In genomic region chr5:115394836-115395235, GRCm38 (mm10) we compare ENCODE assay signal across 21 mouse cellular contexts. TPM values are rescaled to one million over a fixed set of nuclear protein-coding genes. Genes with fewer than 3 reads are reported as not detected.
DNase-seq lines count a peak whose midpoint lies in the region; ATAC-seq and TF ChIP-seq lines count a peak whose summit lies in the region.
"Had no signal": no experiment of that assay in that cellular context is flagged by ENCODE, and none has a peak within 500 bp of the region (broad histone marks: within the 10 kb centered on the region; RNA-seq: fewer than 3 reads in every experiment).

No protein-coding gene starts in this region.

- H3K79me2 ChIP-seq in heart, adult 2 months (replicated peaks; ENCODE audit: control insufficient read depth, insufficient read depth, low read length) = no peaks in the 10 kb centered on the region

- ATAC-seq in heart, embryonic 13.5 days (ENCODE audit: extremely low read depth, insufficient number of reproducible peaks, low FRiP score, low TSS enrichment) = no peak
- no peak for ATAC-seq in kidney, embryonic 16.5 days (ENCODE audit: low FRiP score, low TSS enrichment)
- ATAC-seq: inflammation-experienced regulatory T-cells, adult 6 months had no signal

- H3K27ac ChIP-seq in heart, embryonic 13.5 days (replicated peaks) = no peak overlapping the region
- H3K27ac ChIP-seq in heart, adult 2 months = no peak overlapping the region
- peak overlapping the region; percentile 48 for H3K27ac ChIP-seq in kidney, embryonic 16.5 days (ENCODE audit: low read length)
- 0 out of 2 replicates have a peak overlapping the region, but pooled peaks have one; percentile 16 for H3K27ac ChIP-seq in ES-Bruce4 (ENCODE audit: insufficient read depth, low read length)
- H3K27ac ChIP-seq: limb, embryonic 12.5 days; liver, embryonic 13.5 days; lung, embryonic 15.5 days; macrophage had no signal

- no peak for TF ChIP-seq CTCF in heart, adult 2 months (IDR thresholded peaks at IDR 0.05)
- TF ChIP-seq CTCF in ES-Bruce4 (IDR thresholded peaks at IDR 0.05; ENCODE audit: low read depth, low read length) = no peak

- H3K9ac ChIP-seq in heart, embryonic 13.5 days = no peak overlapping the region
- no peak overlapping the region for H3K9ac ChIP-seq in heart, adult 2 months (ENCODE audit: low read depth, low read length)
- peak overlapping the region; percentile 47; the same call in 1 of the 2 replicates for H3K9ac ChIP-seq in kidney, embryonic 16.5 days (replicated peaks; ENCODE audit: low read length)
- H3K9ac ChIP-seq in ES-Bruce4 (ENCODE audit: low read depth, poor library complexity, severe bottlenecking) = 0 out of 2 replicates have a peak overlapping the region, but pooled peaks have one; percentile 13
- H3K9ac ChIP-seq: liver, embryonic 13.5 days; lung, embryonic 15.5 days had no signal

- peaks cover 21% of the 10 kb centered on the region; the same call in 1 of the 2 replicates for H3K4me1 ChIP-seq in heart, embryonic 13.5 days
- no peaks in the 10 kb centered on the region for H3K4me1 ChIP-seq in heart, adult 2 months (ENCODE audit: control insufficient read depth, insufficient read depth, low read length)
- peaks cover 18% of the 10 kb centered on the region for H3K4me1 ChIP-seq in kidney, embryonic 16.5 days (ENCODE audit: insufficient read depth, low read length)
- peaks cover 4% of the 10 kb centered on the region for H3K4me1 ChIP-seq in ES-Bruce4 (ENCODE audit: control insufficient read depth, insufficient read depth, low read length)

- intact Hi-C loops in heart, adult 2 months (cut with DNase I) = no loop called here

- H3K9me3 ChIP-seq in heart, embryonic 13.5 days = no peaks in the 10 kb centered on the region
- H3K9me3 ChIP-seq in kidney, embryonic 16.5 days (ENCODE audit: low read length) = no peaks in the 10 kb centered on the region
- no peaks in the 10 kb centered on the region for H3K9me3 ChIP-seq in ES-Bruce4 (replicated peaks; ENCODE audit: control insufficient read depth, insufficient read depth, low read length, poor library complexity, severe bottlenecking)
- H3K9me3 ChIP-seq: limb, embryonic 12.5 days; liver, embryonic 13.5 days; lung, embryonic 15.5 days had no signal

- H3K4me3 ChIP-seq in heart, embryonic 13.5 days = no peak overlapping the region
- no peak overlapping the region for H3K4me3 ChIP-seq in heart, adult 2 months
- H3K4me3 ChIP-seq in kidney, embryonic 16.5 days (ENCODE audit: low read length) = 0 out of 2 replicates have a peak overlapping the region, but pooled peaks have one; percentile 13
- no peak overlapping the region for H3K4me3 ChIP-seq in ES-Bruce4 (ENCODE audit: low read depth, low read length)
- H3K4me3 ChIP-seq: limb, embryonic 12.5 days; liver, embryonic 13.5 days; lung, embryonic 15.5 days had no signal

- WGBS in heart, embryonic 13.5 days = 25% methylated on average over 10 of the region's 10 CpGs
- WGBS in heart, adult 2 months = 36% methylated on average over 10 of the region's 10 CpGs
- WGBS in kidney, embryonic 16.5 days = 13% methylated on average over 10 of the region's 10 CpGs

- H3K36me3 ChIP-seq in heart, embryonic 13.5 days = no peaks in the 10 kb centered on the region
- H3K36me3 ChIP-seq in heart, adult 2 months (ENCODE audit: control insufficient read depth, insufficient read depth, low read length) = no peaks in the 10 kb centered on the region
- H3K36me3 ChIP-seq in kidney, embryonic 16.5 days (ENCODE audit: insufficient read depth, low read length) = no peaks in the 10 kb centered on the region
- no peaks in the 10 kb centered on the region for H3K36me3 ChIP-seq in ES-Bruce4 (ENCODE audit: control insufficient read depth, insufficient read depth, low read length, poor library complexity, severe bottlenecking)
- H3K36me3 ChIP-seq: limb, embryonic 12.5 days; liver, embryonic 13.5 days; lung, embryonic 15.5 days had no signal

- no peak for DNase-seq in heart, adult 2 months
- DNase-seq in kidney, adult 9 months = no peak
- DNase-seq in R1 (ENCODE audit: low read depth, low spot score) = peak; percentile 32
- DNase-seq in adrenal gland, postnatal 25 days = no peak
- DNase-seq: adrenal gland, postnatal 10 days; cerebellum, adult 11-12 months; cerebellum, postnatal 36 days; gastrocnemius, postnatal 36 days; heart, postnatal 10 days; kidney, postnatal 14 days; liver, embryonic 13.5 days; right cerebral cortex, postnatal 4 days; thymus, postnatal 14 days had no signal

- H3K27me3 ChIP-seq in heart, embryonic 13.5 days (replicated peaks) = peaks cover 38% of the 10 kb centered on the region
- H3K27me3 ChIP-seq in heart, adult 2 months (ENCODE audit: control insufficient read depth, insufficient read depth, low read length) = peaks cover 3% of the 10 kb centered on the region
- H3K27me3 ChIP-seq in kidney, embryonic 16.5 days (ENCODE audit: insufficient read depth, low read length) = no peaks in the 10 kb centered on the region
- no peaks in the 10 kb centered on the region for H3K27me3 ChIP-seq in ES-Bruce4 (ENCODE audit: control insufficient read depth, insufficient read depth, low read length, poor library complexity, severe bottlenecking)

- TF ChIP-seq EP300 in heart, adult 2 months (IDR thresholded peaks at IDR 0.05; ENCODE audit: insufficient read depth, low read depth, low read length) = no peak
- TF ChIP-seq EP300 in ES-Bruce4 (IDR thresholded peaks at IDR 0.05; ENCODE audit: insufficient read depth, low read depth, low read length) = no peak

- peak overlapping the region; percentile 59 for H3K4me2 ChIP-seq in heart, embryonic 13.5 days
- H3K4me2 ChIP-seq in kidney, embryonic 16.5 days (replicated peaks; ENCODE audit: low read depth, low read length) = peak overlapping the region; percentile 36
- H3K4me2 ChIP-seq: liver, embryonic 13.5 days; lung, embryonic 15.5 days had no signal

- TF ChIP-seq POLR2A in heart, adult 2 months (IDR thresholded peaks at IDR 0.05; ENCODE audit: insufficient read depth, low read depth, low read length) = no peak
- TF ChIP-seq POLR2A in ES-Bruce4 (IDR thresholded peaks at IDR 0.05; ENCODE audit: insufficient read depth, low read length) = no peak

RNA-seq across cellular contexts. Expression of gene Msi1, which starts 34.6 kb away (rescaled TPM):
- polyA plus RNA-seq in heart, embryonic 13.5 days (2015; fragmentation: Nextera tagmentation; extraction: Ambion mirVana) = 3.7 and 4.1 TPM in 2 replicates
- under 1 TPM; 0.55 to 0.99 TPM for total RNA-seq in heart, adult 2 months (2021)
- polyA plus RNA-seq in heart, adult 2 months (2012; rRNA removed) = 0.61 and 0.64 TPM in 2 replicates
- 12.1 and 14.1 TPM in 2 replicates for polyA plus RNA-seq in kidney, embryonic 16.5 days (2015; fragmentation: Nextera tagmentation; extraction: Ambion mirVana)
- polyA plus RNA-seq in ES-Bruce4 (2011; ENCODE audit: insufficient read depth, insufficient read length, low read depth, missing spikeins) = 48.7 and 49.2 TPM in 2 replicates
- 15.3 and 20.8 TPM in 2 replicates for total RNA-seq in adrenal gland, postnatal 25 days (2021)
- total RNA-seq: monocyte, adult 5-6 weeks had no signal
- polyA plus RNA-seq: inflammation-experienced regulatory T-cells, adult 6 months; macrophage had no signal

RNA-seq across cellular contexts. Expression of gene Cox6a1, which starts 46.1 kb away (rescaled TPM):
- polyA plus RNA-seq in heart, embryonic 13.5 days (2015; fragmentation: Nextera tagmentation; extraction: Ambion mirVana) = 1,395 and 1,520 TPM in 2 replicates
- total RNA-seq in heart, adult 2 months (2021) = 100 to 1,000 TPM; 232 to 256 TPM
- polyA plus RNA-seq in heart, adult 2 months (2012; rRNA removed) = 546 and 797 TPM in 2 replicates
- 1,046 and 1,071 TPM in 2 replicates for polyA plus RNA-seq in kidney, embryonic 16.5 days (2015; fragmentation: Nextera tagmentation; extraction: Ambion mirVana)
- 319 and 337 TPM in 2 replicates for polyA plus RNA-seq in ES-Bruce4 (2011; ENCODE audit: insufficient read depth, insufficient read length, low read depth, missing spikeins)
- total RNA-seq in adrenal gland, postnatal 25 days (2021) = 1,153 and 1,399 TPM in 2 replicates

RNA-seq across cellular contexts. Expression of gene Triap1, which starts 53.8 kb away (rescaled TPM):
- 40.2 and 42.4 TPM in 2 replicates for polyA plus RNA-seq in heart, embryonic 13.5 days (2015; fragmentation: Nextera tagmentation; extraction: Ambion mirVana)
- total RNA-seq in heart, adult 2 months (2021) = 10 to 100 TPM; 21.8 to 24.3 TPM
- 13.9 and 20.0 TPM in 2 replicates for polyA plus RNA-seq in heart, adult 2 months (2012; rRNA removed)
- 56.3 and 58.5 TPM in 2 replicates for polyA plus RNA-seq in kidney, embryonic 16.5 days (2015; fragmentation: Nextera tagmentation; extraction: Ambion mirVana)
- polyA plus RNA-seq in ES-Bruce4 (2011; ENCODE audit: insufficient read depth, insufficient read length, low read depth, missing spikeins) = 21.6 and 22.9 TPM in 2 replicates
- 37.6 and 47.5 TPM in 2 replicates for total RNA-seq in adrenal gland, postnatal 25 days (2021)

RNA-seq across cellular contexts. Expression of gene Gatc, which starts 53.9 kb away (rescaled TPM):
- polyA plus RNA-seq in heart, embryonic 13.5 days (2015; fragmentation: Nextera tagmentation; extraction: Ambion mirVana) = 22.0 and 22.8 TPM in 2 replicates
- total RNA-seq in heart, adult 2 months (2021) = 10 to 100 TPM; 18.1 to 19.8 TPM
- polyA plus RNA-seq in heart, adult 2 months (2012; rRNA removed) = 18.2 and 19.9 TPM in 2 replicates
- polyA plus RNA-seq in kidney, embryonic 16.5 days (2015; fragmentation: Nextera tagmentation; extraction: Ambion mirVana) = 25.2 and 32.0 TPM in 2 replicates
- polyA plus RNA-seq in ES-Bruce4 (2011; ENCODE audit: insufficient read depth, insufficient read length, low read depth, missing spikeins) = 12.9 and 17.3 TPM in 2 replicates
- total RNA-seq in adrenal gland, postnatal 25 days (2021) = 21.6 and 22.9 TPM in 2 replicates

Comparison
In these comparisons a context has a peak if more than half of its experiments do, and no peak if none do; other contexts are left out.
1. H3K27ac ChIP-seq: peak in kidney, embryonic 16.5 days (single experiment) and ES-Bruce4 (single experiment); none in heart, embryonic 13.5 days (single experiment) and heart, adult 2 months (single experiment).
2. H3K9ac ChIP-seq: peak in kidney, embryonic 16.5 days (single experiment) and ES-Bruce4 (single experiment); none in heart, embryonic 13.5 days (single experiment) and heart, adult 2 months (single experiment).